Mouse (Mus musculus) hindbrain, embryonic 15.5 days (tissue): ENCODE results near the gene Tardbp. TPM values are rescaled to one million over a fixed set of nuclear protein-coding genes. Genes with fewer than 3 reads are reported as not detected.

Source experiments
- ATAC-seq: fragments of 200-750 bp; cut with Nextera tagmentation; 2 replicates; pipeline ENCODE4 v1.8.0; 2017; ENCODE audit warnings: low read depth, moderate number of reproducible peaks, moderate TSS enrichment; ENCODE audit not compliant: low FRiP score
- H3K27ac ChIP-seq: fragments of 300-500 bp; sonication (generic); replicated peaks from 2 replicates; pipeline ENCODE4 v1.5.1; 2015; ENCODE audit warnings: mild to moderate bottlenecking, inconsistent platforms
- H3K27me3 ChIP-seq: fragments of 300-500 bp; sonication (generic); 2 replicates; pipeline ENCODE4 v1.6.1; 2015; ENCODE audit warnings: control low read depth, inconsistent platforms
- H3K36me3 ChIP-seq: fragments of 300-500 bp; sonication (generic); 2 replicates; pipeline ENCODE4 v1.6.1; 2015; ENCODE audit warnings: control low read depth, inconsistent platforms
- H3K4me1 ChIP-seq: fragments of 300-500 bp; sonication (generic); replicated peaks from 2 replicates; pipeline ENCODE4 v1.6.1; 2015; ENCODE audit warnings: control low read depth, inconsistent platforms
- H3K4me2 ChIP-seq: fragments of 300-500 bp; sonication (generic); 2 replicates; pipeline ENCODE4 v1.6.1; 2015; ENCODE audit warnings: moderate library complexity, mild to moderate bottlenecking, inconsistent platforms
- H3K4me3 ChIP-seq: fragments of 300-500 bp; sonication (generic); 2 replicates; pipeline ENCODE4 v1.5.1; 2015; ENCODE audit warnings: mild to moderate bottlenecking, inconsistent platforms
- H3K9ac ChIP-seq: fragments of 300-500 bp; sonication (generic); 2 replicates; pipeline ENCODE4 v1.6.1; 2015; ENCODE audit warnings: inconsistent platforms
- H3K9me3 ChIP-seq: fragments of 300-500 bp; sonication (generic); 2 replicates; pipeline ENCODE4 v1.6.1; 2016; ENCODE audit warnings: control low read depth, inconsistent platforms
- WGBS: fragments of 180-500 bp; shearing (Covaris S2); methylation state at CpG from one replicate; pipeline ENCODE4 v1.1.7; 2015; 5-methylcytosine and 5-hydroxymethylcytosine counted together
- polyA plus RNA-seq: library from polyadenylated mRNA; unstranded; fragments of >200 nt; fragmentation: Nextera tagmentation; extraction: Ambion mirVana; gene quantifications from 2 replicates; pipeline ENCODE4 v1.2.1, GENCODE M21; 2015

Gene Tardbp
- polyA plus RNA-seq: 167 and 192 TPM in 2 replicates

DNA sequence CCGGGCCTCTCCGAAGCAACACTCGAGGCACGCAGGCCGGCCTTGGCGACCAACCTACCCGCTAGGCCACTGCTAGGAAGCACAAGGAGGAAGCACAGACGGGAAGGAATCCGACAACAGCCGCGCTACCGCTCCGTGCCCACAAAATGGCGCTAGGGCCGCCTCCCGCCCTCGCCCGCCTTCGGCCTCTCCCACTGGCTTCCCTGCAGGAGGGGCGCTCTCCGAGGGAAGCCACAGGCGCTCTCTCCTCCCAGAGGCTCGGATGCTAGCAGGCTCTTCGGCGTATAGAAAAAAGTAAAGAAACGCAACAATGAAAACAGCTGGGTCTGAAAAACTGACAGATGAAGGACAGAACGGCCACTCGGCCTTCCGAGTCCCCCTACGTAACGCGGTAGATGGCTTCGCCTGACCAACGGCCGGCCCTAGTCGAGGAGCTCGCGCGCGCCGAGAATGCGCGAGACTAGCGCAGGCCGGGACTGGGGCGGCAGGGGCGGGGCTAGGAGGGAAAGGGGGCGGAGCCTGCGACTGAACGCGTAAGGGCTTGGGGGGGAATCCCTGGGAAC lies at the start of gene Tardbp:
Tardbp (minus strand) TSS at position 397 of the 563 bp plus-strand sequence.
- Histone ChIP-seq H3K4me1 (peaks cover 32% of the 10 kb centered on the region), H3K27me3 (no peaks in the 10 kb centered on the region), H3K9me3 (no peaks in the 10 kb centered on the region), H3K4me3 (peak within 1 kb of the TSS; percentile 94), H3K9ac (peak within 1 kb of the TSS; percentile 96), H3K36me3 (peaks cover 31% of the 10 kb centered on the region), H3K27ac (peak within 1 kb of the TSS; percentile 96), H3K4me2 (peak within 1 kb of the TSS; percentile 87)
- 0% methylated on average over 51 of the region's 51 CpGs for WGBS
- ATAC-seq: peak; percentile 97

DNA sequence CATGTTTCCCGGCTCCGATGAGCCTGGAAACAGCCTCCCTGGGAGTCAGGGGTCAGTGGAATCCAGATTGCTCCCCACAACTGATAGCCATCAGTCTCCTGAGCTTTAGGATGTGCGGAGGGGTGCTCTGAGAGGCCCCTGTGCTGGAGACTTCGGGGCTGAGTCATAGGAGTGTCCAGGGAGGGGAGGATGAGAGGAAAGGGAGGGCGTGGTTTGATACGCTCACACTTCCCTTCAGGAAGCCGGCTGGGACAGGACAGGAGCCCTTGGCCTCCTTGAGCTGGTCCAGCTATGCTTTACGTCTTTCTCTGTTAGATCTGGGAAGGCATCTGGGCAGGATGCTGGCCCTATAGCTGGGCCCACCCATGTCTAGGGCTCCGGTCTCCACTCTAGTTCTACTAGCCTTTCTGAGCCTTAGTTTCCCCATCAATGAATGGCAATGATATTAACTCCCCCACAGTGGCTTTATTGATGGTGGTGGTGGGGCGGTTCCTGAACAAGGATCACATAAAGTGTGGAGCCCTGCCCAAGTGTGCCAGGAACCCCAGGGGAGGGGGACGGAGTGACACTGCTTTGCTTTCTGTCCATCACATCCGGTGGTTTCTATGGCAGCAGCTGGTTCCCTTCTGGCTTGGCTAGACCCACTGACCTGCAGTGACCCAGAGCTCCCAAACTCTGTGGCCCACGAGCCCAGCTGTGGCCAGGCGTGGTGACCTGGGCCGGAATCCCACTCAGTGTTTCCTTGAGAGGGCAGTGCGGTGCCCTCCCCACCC lies 49.6 kb upstream of the Tardbp start:
- H3K4me3 ChIP-seq: no peak overlapping the region
- no peak overlapping the region for H3K4me2 ChIP-seq
- H3K27ac ChIP-seq: no peak overlapping the region
- no peaks in the 10 kb centered on the region for H3K27me3 ChIP-seq
- peaks cover 16% of the 10 kb centered on the region for H3K4me1 ChIP-seq
- H3K9ac ChIP-seq: no peak overlapping the region
- ATAC-seq: no peak
- H3K36me3 ChIP-seq: no peaks in the 10 kb centered on the region
- no peaks in the 10 kb centered on the region for H3K9me3 ChIP-seq
- WGBS: 41% methylated on average over 16 of the region's 16 CpGs

DNA sequence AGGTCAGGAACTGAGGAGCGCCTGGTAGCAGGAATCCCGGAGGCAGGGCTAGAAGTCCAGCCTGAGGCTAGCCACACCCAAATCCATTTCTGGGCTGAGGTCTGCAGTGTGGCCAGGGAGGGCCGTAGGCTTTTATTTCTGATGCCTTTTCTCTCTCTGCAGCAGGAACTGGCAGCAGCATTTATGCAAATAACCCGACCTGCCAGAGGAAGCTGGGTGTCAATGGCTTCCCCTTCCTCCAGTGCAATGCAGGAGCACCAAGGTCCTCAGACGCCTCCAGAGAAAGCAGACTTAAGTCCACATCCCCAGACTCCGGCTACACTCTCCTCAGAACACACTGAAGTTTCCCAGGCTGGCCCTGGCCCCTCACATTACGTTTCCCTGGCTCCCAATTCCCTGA lies 48.2 kb upstream of the Tardbp start:
- Histone ChIP-seq H3K9me3 (no peaks in the 10 kb centered on the region), H3K27ac (no peak overlapping the region), H3K9ac (no peak overlapping the region), H3K4me3 (no peak overlapping the region), H3K27me3 (no peaks in the 10 kb centered on the region), H3K4me2 (no peak overlapping the region), H3K4me1 (peaks cover 15% of the 10 kb centered on the region), H3K36me3 (no peaks in the 10 kb centered on the region)
- 45% methylated on average over 7 of the region's 7 CpGs for WGBS
- no peak for ATAC-seq

DNA sequence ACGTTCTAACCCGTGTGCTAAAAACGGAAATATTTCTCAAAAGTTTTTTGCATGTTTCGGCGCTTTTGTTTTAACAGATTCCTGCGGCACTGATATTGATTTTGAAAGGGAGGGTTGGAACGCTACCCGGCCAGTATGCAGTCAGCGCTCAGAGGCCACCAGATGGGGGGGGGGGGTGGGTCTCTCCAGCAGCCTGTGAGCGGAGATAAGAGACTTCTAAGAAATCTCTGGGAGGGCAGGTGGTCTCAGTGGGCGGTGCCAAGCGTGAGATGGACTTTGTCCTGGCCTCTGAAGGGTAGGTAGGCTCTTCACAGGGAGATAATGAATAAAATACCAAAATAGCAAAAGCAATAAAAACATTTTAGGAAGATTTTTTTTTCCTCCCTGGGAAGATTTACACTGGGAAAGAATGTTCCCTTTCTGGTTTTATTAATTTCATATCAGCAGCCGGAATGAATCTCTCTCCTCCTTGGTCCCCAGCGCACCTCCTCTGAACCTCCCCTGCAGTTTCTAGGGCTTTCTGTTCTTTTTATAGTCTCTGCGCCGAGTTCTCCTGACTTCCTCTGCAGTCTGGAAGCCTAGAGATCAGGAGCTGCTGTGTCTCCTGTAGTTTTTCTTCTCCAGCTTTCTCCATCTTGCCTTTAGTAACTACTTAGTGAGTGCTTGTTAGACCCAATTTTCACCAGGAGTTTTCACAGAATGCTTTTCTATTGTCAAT lies 44.6 kb upstream of the Tardbp start:
- Histone ChIP-seq H3K9ac (no peak overlapping the region), H3K4me3 (no peak overlapping the region), H3K27ac (no peak overlapping the region), H3K4me2 (no peak overlapping the region), H3K9me3 (no peaks in the 10 kb centered on the region), H3K36me3 (no peaks in the 10 kb centered on the region), H3K4me1 (peaks cover 9% of the 10 kb centered on the region), H3K27me3 (no peaks in the 10 kb centered on the region)
- ATAC-seq: no peak
- 62% methylated on average over 16 of the region's 16 CpGs for WGBS

DNA sequence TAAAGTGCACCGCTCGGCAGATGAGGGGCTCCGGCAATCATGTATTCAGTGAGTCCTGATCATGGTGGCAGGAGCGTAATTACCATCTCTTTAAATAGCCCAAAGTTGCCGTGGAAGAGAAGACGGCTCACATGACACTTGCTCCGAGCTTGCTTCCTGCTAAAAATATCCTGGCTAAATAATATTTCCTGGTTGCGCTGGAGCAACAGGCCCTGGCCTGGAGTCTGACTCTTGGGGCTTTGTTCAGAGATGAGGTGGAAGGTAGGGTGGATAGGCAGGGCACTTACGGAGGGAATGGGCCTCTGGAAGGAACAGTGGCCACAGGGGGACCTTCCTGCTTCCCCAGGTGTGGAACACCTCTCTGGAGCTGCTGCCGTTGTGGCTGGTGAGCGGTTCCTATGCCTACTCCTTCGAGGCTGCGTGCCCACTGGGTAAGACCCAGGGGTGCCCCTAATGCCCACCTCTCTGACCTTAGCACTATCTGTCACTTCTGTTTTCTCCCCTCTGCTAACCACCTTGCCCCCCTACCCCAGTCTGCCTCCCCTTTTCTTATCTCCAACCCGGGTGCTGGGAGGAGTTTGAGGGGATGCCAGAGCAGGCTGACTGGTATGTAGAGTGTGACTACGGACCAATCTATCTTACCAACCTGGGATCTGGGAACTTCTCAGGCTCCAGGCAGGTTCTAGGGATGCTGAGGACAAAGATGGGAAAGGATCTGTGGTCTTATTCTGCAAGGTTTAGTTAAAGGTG lies 40.4 kb upstream of the Tardbp start:
- ATAC-seq: no peak
- H3K27me3 ChIP-seq: 0 out of 2 replicates have a peak, but pooled peaks cover 5% of the 10 kb centered on the region
- no peak overlapping the region for H3K27ac ChIP-seq
- H3K9me3 ChIP-seq: no peaks in the 10 kb centered on the region
- WGBS: 88% methylated on average over 15 of the region's 15 CpGs
- no peak overlapping the region for H3K9ac ChIP-seq
- H3K4me3 ChIP-seq: no peak overlapping the region
- H3K36me3 ChIP-seq: no peaks in the 10 kb centered on the region
- H3K4me2 ChIP-seq: no peak overlapping the region
- peaks cover 13% of the 10 kb centered on the region; the same call in 1 of the 2 replicates for H3K4me1 ChIP-seq

DNA sequence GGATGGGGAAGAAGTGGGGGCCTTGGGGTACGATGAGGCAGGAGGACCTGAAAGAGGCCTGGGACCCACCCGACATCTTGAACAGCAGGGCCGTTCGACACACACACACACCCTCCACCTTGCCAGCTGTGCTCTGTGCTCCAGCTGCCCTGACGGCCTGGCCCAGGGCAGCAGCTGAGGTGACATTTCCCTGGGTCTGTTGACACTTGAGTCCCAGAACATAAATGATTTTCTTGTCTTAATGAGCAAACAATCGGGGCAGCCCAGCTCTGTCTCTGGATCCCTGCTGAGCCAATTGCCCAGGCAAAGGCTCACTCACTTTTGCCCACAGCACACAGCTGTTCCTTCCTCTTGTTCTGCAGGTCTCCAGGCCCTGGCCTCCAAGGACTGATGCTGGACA lies 37.2 kb upstream of the Tardbp start:
- H3K36me3 ChIP-seq: no peaks in the 10 kb centered on the region
- peaks cover 17% of the 10 kb centered on the region; the same call in 1 of the 2 replicates for H3K4me1 ChIP-seq
- 39% methylated on average over 6 of the region's 6 CpGs for WGBS
- H3K9me3 ChIP-seq: no peaks in the 10 kb centered on the region
- no peak overlapping the region for H3K4me3 ChIP-seq
- H3K9ac ChIP-seq: no peak overlapping the region
- peaks cover 5% of the 10 kb centered on the region; the same call in 1 of the 2 replicates for H3K27me3 ChIP-seq
- H3K4me2 ChIP-seq: no peak overlapping the region
- no peak overlapping the region for H3K27ac ChIP-seq
- no peak for ATAC-seq

DNA sequence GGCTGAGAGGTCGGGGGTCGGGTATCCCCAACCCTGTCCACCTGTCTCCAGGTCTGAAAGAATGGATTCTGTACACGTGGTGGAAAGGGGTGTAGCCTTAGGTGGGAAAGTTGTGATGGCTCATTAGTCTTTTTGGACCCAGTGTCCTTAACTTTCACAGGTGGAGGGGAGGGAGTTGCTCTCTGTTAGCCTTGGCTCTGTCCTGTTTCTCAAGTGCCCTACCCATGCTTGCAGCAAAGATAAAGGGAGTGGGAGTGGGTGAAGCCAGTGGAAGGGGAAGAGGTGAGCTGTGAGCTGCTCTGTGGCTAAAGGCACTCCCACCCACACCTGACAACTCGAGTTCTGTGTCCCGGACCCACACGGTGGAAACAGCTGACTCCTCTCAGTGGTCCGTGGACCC lies 36.5 kb upstream of the Tardbp start:
- Histone ChIP-seq H3K27ac (no peak overlapping the region), H3K4me2 (no peak overlapping the region), H3K9me3 (no peaks in the 10 kb centered on the region), H3K9ac (no peak overlapping the region), H3K36me3 (no peaks in the 10 kb centered on the region), H3K27me3 (peaks cover 5% of the 10 kb centered on the region; the same call in 1 of the 2 replicates), H3K4me3 (no peak overlapping the region), H3K4me1 (peaks cover 17% of the 10 kb centered on the region; the same call in 1 of the 2 replicates)
- no peak for ATAC-seq
- 80% methylated on average over 7 of the region's 7 CpGs for WGBS

DNA sequence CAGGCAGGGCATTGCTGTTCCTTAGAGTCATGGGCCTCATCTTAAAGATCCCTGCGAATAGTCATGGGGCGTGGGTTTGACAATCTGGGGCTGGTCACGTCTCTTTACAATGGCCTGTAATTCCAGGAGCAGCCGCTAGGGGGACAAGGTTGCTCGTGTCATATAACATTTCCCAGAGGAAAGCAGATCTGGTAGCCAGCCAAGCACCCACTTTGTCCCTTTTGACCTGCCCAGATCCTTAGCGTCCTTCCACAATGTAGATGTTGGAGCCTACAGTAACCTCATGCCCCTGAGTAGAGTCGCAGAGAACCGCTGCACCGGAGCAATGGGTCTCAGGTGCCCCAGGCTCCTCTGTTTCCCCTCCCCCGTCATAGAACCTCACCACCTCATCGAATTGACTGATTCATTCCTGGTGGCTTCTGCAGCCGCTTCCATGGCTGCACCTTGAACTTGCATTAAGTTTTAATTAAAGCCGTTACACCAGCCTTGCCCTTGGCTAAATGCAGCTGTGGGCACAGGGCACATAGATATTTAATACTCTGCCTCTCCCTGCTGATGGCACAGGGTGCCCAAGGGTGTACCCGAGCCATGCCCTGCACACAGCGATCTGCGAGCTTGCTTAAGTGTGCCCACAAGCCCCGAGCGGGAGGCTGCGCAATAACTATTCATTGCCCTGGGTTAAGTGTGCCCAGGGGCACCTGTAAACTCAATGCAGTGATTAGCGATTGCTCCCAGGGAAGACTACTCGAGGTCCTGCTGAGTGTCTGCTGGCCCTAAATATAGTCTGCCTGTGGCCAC lies 35.5 kb upstream of the Tardbp start:
- peak overlapping the region; percentile 33; the same call in 1 of the 2 replicates for H3K4me2 ChIP-seq
- peaks cover 5% of the 10 kb centered on the region; the same call in 1 of the 2 replicates for H3K27me3 ChIP-seq
- no peak overlapping the region for H3K27ac ChIP-seq
- peak; percentile 63 for ATAC-seq
- peaks cover 13% of the 10 kb centered on the region; the same call in 1 of the 2 replicates for H3K4me1 ChIP-seq
- H3K4me3 ChIP-seq: no peak overlapping the region
- H3K9me3 ChIP-seq: no peaks in the 10 kb centered on the region
- H3K9ac ChIP-seq: no peak overlapping the region
- no peaks in the 10 kb centered on the region for H3K36me3 ChIP-seq
- 28% methylated on average over 21 of the region's 21 CpGs for WGBS

DNA sequence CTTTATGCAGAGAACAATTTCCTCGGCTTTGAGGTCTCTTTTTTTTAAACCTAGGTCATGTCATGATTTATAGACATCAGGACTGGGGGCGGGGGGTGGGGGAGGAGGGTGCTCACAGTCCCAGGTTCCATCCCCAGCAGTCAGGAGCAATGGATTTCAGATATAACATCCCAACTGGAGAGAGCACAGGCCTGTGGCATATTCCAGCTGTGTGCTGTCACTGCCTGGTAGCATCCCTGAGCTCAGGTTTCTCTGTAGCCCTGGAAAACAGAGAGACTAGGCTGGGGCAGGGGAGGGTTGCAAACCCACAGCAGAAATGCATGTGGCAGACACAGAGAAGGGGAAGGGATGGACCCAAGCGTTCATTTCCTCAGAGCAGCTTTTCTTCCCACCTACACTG lies 33.4 kb upstream of the Tardbp start:
- no peak overlapping the region for H3K4me3 ChIP-seq
- WGBS: 49% methylated on average over 3 of the region's 3 CpGs
- peaks cover 5% of the 10 kb centered on the region; the same call in 1 of the 2 replicates for H3K27me3 ChIP-seq
- H3K4me2 ChIP-seq: no peak overlapping the region
- ATAC-seq: no peak
- no peak overlapping the region for H3K27ac ChIP-seq
- H3K9ac ChIP-seq: no peak overlapping the region
- no peaks in the 10 kb centered on the region for H3K36me3 ChIP-seq
- H3K4me1 ChIP-seq: peaks cover 17% of the 10 kb centered on the region
- no peaks in the 10 kb centered on the region for H3K9me3 ChIP-seq

DNA sequence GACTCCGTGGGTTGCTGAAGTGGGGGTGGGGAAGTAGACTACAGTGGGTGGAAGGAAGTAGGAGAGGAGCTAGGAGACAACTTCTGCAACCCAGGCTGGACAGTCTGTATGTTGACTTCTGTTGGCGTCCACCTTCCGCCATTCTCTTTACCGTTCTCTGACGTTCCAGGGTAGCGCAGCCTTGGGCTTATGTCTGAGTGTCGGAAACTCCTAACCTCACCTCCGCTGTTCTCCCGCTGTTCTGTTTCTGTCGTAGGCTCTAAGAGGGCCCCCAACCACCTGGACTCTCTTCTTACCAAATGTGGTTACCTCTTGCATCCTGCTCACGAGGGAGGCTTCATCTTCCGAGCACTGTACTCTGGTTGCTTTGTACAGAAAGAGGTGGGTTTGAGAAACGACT lies 31.0 kb upstream of the Tardbp start:
- H3K4me3 ChIP-seq: no peak overlapping the region
- no peaks in the 10 kb centered on the region for H3K36me3 ChIP-seq
- ATAC-seq: no peak
- no peaks in the 10 kb centered on the region; the same call in 1 of the 2 replicates for H3K27me3 ChIP-seq
- H3K4me1 ChIP-seq: peaks cover 15% of the 10 kb centered on the region
- no peak overlapping the region for H3K4me2 ChIP-seq
- H3K9ac ChIP-seq: no peak overlapping the region
- no peaks in the 10 kb centered on the region for H3K9me3 ChIP-seq
- 91% methylated on average over 13 of the region's 13 CpGs for whole genome bisulfite sequencing
- no peak overlapping the region for H3K27ac ChIP-seq

DNA sequence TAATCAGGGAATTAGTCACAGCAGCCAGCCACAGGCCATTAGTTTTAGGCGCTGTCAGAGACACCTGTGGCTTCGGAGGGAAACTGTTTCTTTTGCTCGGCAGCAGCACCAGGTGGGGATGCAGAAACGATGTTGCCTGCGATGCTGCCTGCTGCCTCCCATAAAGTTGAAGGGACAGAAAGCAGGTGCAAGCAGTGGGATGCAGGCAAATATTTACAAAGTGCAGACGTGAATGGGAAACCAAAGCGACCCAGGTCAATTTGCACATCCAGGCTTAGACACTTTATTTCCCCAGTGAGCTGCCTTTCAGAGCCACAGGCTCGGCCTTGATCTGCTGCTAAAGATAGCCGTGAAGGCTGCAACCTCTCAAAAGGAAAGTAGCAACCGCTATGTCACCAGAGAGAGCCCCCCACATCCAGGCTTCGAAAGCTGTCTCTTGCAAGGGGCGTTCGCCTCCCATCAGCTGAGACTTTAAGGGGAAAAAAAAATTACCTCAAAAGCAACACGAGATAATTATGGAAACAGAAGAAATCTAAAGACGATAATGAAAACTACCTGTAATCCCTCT lies 30.0 kb upstream of the Tardbp start:
- Histone ChIP-seq H3K4me1 (peaks cover 5% of the 10 kb centered on the region; the same call in 1 of the 2 replicates), H3K4me2 (no peak overlapping the region), H3K27me3 (no peaks in the 10 kb centered on the region; the same call in 1 of the 2 replicates), H3K9ac (no peak overlapping the region), H3K4me3 (no peak overlapping the region), H3K9me3 (no peaks in the 10 kb centered on the region), H3K27ac (no peak overlapping the region), H3K36me3 (no peaks in the 10 kb centered on the region)
- 34% methylated on average over 15 of the region's 15 CpGs for WGBS
- no peak for ATAC-seq
